Mouse (Mus musculus) megakaryocyte, embryonic 14.5 days (primary cell): Measurements from ENCODE around the gene Fam193b. TPM values are rescaled to one million over a fixed set of nuclear protein-coding genes. Genes with fewer than 3 reads are reported as not detected.

ENCODE experiments used
- H3K27me3 ChIP-seq: replicated peaks from 2 replicates; pipeline ENCODE3; 2012; ENCODE audit warnings: inconsistent platforms
- H3K36me3 ChIP-seq: replicated peaks from 2 replicates; pipeline ENCODE3; 2012; ENCODE audit warnings: low read length, inconsistent platforms, mixed read lengths
- H3K4me1 ChIP-seq: 2 replicates; pipeline ENCODE4 v1.6.1; 2012; ENCODE audit warnings: inconsistent platforms
- H3K4me3 ChIP-seq: replicated peaks from 2 replicates; pipeline ENCODE3; 2012; ENCODE audit warnings: moderate library complexity, mild to moderate bottlenecking, inconsistent platforms
- H3K9me3 ChIP-seq: 2 replicates; pipeline ENCODE4 v1.6.1; 2012; ENCODE audit warnings: inconsistent platforms
- FLI1 ChIP-seq: IDR thresholded peaks from 2 replicates; pipeline ENCODE4 v1.6.1; 2012; ENCODE audit warnings: low read length, inconsistent platforms, mixed read lengths
- GATA1 ChIP-seq: IDR thresholded peaks from 3 replicates; pipeline ENCODE4 v1.6.1; 2012; ENCODE audit warnings: mixed read lengths, low read length, inconsistent platforms, borderline replicate concordance
- polyA plus RNA-seq: library from polyadenylated mRNA; stranded (reverse); fragments of >175 nt; gene quantifications from 2 replicates; pipeline ENCODE4 v1.2.3, GENCODE M21; 2012; ENCODE audit warnings: low replicate concordance; ENCODE audit not compliant: insufficient read depth

The Fam193b gene
- polyA plus RNA-seq, 1 experiment: 64.4 TPM

DNA sequence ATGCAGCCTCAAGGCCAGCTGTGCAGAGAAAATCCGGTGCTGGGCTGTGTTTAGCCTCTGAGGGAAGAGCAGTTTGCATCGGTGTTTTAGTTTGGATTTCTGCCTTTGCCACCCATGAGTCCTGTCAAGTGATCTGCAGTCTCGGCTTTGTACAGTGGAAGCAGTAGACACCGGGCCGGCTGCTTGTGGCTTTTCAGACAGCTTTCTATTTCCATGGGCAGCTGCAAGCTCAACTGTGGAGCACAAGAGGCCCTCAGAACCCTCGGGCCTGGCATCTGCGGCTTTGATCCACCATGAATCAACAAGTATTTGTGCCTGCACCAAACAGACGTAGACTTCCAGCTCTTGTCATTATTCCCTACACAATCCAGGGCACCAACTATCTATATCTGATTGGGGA lies 68.5 kb downstream of the Fam193b start:
- H3K9me3 ChIP-seq: no peaks in the 10 kb centered on the region
- no peak for TF ChIP-seq FLI1
- TF ChIP-seq GATA1: no peak
- H3K36me3 ChIP-seq: peaks cover 100% of the 10 kb centered on the region
- no peak overlapping the region for H3K4me3 ChIP-seq
- H3K27me3 ChIP-seq: no peaks in the 10 kb centered on the region
- H3K4me1 ChIP-seq: peaks cover 66% of the 10 kb centered on the region

DNA sequence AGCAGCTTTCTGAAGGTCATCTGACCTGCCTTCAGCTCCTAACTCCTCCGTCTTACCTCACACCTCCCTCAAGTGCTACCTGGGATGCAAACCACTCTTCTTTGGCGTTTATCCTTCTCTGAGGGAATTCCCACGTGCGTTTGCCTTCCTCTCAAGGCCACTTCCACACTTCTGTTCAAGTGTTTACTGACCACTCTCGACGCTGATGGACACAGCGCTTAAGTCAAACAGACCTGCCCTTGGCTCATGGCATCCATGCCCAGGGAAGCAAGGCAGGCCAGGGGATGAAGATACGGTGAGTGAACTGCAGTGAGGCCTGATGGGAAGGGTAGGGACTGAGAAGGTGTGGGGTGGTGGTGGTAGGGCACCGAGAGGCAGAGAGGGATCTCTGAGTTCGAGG lies 70.3 kb downstream of the Fam193b start:
- Histone ChIP-seq H3K27me3 (no peaks in the 10 kb centered on the region), H3K4me1 (peaks cover 51% of the 10 kb centered on the region), H3K9me3 (no peaks in the 10 kb centered on the region), H3K4me3 (no peak overlapping the region), H3K36me3 (peaks cover 99% of the 10 kb centered on the region)
- TF ChIP-seq FLI1 (no peak), GATA1 (no peak)

DNA sequence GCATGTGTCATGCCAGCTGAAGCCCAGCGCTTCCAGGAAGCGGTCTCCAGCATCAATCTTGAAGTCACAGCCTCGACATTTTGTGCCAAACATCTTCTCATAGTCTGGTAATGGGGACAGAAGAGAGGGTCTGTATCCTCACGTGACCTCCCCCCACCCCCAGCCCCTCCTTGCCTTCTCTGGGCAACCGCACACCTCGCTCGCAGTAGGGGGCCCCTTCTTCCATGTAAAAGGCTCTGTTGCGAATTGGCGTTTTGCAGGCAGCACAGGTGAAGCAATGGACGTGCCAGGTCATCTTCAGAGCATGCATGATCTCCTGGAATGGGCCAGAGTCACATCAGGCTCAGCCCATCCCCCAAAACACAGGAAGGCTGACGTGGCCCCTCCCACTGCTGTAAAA lies 72.0 kb downstream of the Fam193b start:
- peaks cover 6% of the 10 kb centered on the region for H3K27me3 ChIP-seq
- TF ChIP-seq FLI1: no peak
- no peak for TF ChIP-seq GATA1
- peaks cover 49% of the 10 kb centered on the region for H3K4me1 ChIP-seq
- H3K9me3 ChIP-seq: no peaks in the 10 kb centered on the region
- no peak overlapping the region for H3K4me3 ChIP-seq
- H3K36me3 ChIP-seq: peaks cover 82% of the 10 kb centered on the region

DNA sequence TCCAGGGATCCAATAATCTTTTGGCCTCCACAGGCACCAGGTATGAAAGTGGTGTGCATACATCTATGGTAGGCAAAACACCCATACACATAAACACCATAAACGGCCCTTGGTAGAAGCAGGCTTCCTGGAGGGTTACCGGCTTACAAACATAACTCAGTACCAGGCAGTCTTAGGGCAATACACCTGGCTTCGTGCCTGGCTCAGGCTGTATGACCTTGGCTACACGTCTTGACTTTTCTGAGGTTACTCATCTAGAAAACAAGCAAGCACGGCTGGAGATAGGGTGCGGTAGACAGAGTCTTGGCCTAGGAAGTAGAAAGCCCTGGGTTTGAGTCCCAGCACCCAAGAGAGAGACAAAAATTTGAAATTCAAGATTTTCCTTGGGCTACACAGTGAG lies 74.3 kb downstream of the Fam193b start:
- Histone ChIP-seq H3K36me3 (peaks cover 60% of the 10 kb centered on the region), H3K4me3 (no peak overlapping the region), H3K9me3 (no peaks in the 10 kb centered on the region), H3K27me3 (peaks cover 21% of the 10 kb centered on the region), H3K4me1 (peaks cover 38% of the 10 kb centered on the region)
- no peak for TF ChIP-seq GATA1
- TF ChIP-seq FLI1: no peak

DNA sequence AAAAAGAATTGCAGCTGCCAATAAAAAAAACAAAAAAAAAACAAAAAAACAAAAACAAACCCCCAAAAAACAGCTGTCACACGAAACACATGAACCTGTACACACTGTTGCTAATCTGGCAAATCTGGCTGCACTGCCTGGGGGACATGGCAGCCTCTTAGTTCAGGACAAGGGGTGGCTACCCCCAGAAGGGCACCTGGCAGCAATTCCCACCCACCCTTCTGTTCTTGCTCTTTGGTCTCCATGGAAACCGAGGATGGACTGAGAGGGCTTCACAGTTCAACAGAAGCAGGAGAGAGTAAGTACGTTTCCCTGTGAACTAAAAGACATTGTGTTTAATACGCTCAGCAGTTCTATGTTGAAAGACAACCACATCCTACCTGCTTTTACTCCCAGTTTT lies 75.2 kb downstream of the Fam193b start:
- Histone ChIP-seq H3K4me3 (no peak overlapping the region), H3K4me1 (peaks cover 37% of the 10 kb centered on the region), H3K9me3 (no peaks in the 10 kb centered on the region), H3K27me3 (peaks cover 27% of the 10 kb centered on the region), H3K36me3 (peaks cover 50% of the 10 kb centered on the region)
- TF ChIP-seq FLI1: no peak
- no peak for TF ChIP-seq GATA1

DNA sequence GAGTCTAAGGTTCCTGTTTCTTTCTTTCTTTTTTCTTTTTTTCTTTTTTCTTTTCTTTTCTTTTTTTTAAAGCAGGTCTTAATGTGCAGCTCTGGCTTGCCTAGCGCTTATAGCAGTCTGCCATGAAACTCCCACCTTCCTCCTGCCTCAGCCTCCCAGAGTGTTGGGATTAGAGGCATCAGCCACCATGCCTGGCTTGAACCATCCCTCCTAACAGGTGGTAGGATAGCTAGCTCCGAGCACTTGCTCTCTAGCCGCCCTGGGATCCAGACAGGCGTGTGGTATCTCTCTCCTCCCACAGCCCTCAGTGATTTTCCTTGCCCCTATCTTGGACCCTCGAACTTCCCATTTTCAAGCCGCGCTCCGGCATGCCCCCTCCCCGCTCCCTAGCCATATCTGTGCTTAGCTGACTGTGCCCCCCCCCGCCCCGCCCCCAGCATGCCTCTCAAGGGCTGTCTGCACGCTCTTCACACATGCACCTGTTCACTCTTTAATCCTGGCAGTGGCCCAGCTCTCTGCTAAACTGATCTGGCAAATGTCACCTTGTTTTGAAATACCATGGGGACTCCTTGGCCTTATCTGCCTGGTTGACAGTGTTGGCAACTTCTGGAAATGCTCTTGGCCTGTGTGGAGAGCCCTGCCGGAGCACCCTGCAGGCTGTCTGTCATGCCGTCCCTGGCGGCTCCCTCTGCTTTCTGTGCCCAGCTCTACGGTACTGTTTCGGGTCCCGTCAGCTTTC lies 75.9 kb downstream of the Fam193b start:
- H3K4me3 ChIP-seq: no peak overlapping the region
- no peaks in the 10 kb centered on the region for H3K9me3 ChIP-seq
- H3K27me3 ChIP-seq: peaks cover 27% of the 10 kb centered on the region
- H3K4me1 ChIP-seq: peaks cover 33% of the 10 kb centered on the region
- TF ChIP-seq FLI1: no peak
- no peak for TF ChIP-seq GATA1
- peaks cover 44% of the 10 kb centered on the region for H3K36me3 ChIP-seq

DNA sequence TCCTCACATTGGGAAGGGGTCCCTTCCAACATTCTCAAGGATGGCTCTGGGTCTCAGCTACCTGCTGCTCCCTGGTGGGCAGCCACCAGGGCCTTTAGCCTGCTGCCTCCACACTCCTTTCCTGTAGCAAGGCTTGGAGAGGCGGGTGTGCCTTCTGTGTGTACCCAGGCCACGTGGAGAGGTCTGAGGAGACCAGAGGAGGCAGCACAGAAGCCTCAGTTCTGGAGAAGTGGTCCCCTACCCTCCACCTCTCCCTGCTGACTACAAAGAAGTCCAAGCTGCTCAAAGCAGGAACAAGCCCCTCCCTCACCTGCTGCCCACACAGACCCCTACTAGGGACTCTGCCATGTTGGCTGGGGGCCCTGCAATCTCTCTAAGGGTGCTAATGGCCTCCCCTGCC lies 76.7 kb downstream of the Fam193b start:
- TF ChIP-seq GATA1 (no peak), FLI1 (no peak)
- H3K27me3 ChIP-seq: peaks cover 32% of the 10 kb centered on the region
- H3K36me3 ChIP-seq: peaks cover 36% of the 10 kb centered on the region
- H3K9me3 ChIP-seq: peaks cover 5% of the 10 kb centered on the region
- H3K4me3 ChIP-seq: no peak overlapping the region
- H3K4me1 ChIP-seq: peaks cover 33% of the 10 kb centered on the region

Other genes with a start within 250 kb of the Fam193b start
- 23.5 and 94.6 TPM in 2 replicates for gene Rab24, start 249.2 kb downstream of the Fam193b start, polyA plus RNA-seq
- gene Mxd3, start 241.3 kb downstream of the Fam193b start, polyA plus RNA-seq: 5.7 TPM in 1 of 2 replicates, not detected in the other
- gene Lman2, start 208.3 kb downstream of the Fam193b start, polyA plus RNA-seq: 59.9 and 62.1 TPM in 2 replicates
- gene Rgs14, start 201.4 kb downstream of the Fam193b start, polyA plus RNA-seq: 6.2 and 8.4 TPM in 2 replicates
- not detected in 2 replicates for gene Slc34a1, start 172.9 kb downstream of the Fam193b start, polyA plus RNA-seq
- not detected in 2 replicates for gene Pfn3, start 155.9 kb downstream of the Fam193b start, polyA plus RNA-seq
- gene F12, start 144.3 kb downstream of the Fam193b start, polyA plus RNA-seq: 0.54 TPM in 1 of 2 replicates, not detected in the other
- gene Grk6, start 126.0 kb downstream of the Fam193b start, polyA plus RNA-seq: 33.8 and 54.2 TPM in 2 replicates
- gene Prr7, start 106.9 kb downstream of the Fam193b start, polyA plus RNA-seq: 5.3 and 21.1 TPM in 2 replicates
- 1.8 and 5.0 TPM in 2 replicates for gene Dbn1, start 83.0 kb downstream of the Fam193b start, polyA plus RNA-seq
- 681 and 731 TPM in 2 replicates for gene Pdlim7, start 57.4 kb downstream of the Fam193b start, polyA plus RNA-seq
- 35.5 and 98.6 TPM in 2 replicates for gene Dok3, start 41.8 kb downstream of the Fam193b start, polyA plus RNA-seq
- gene Ddx41, start 34.5 kb downstream of the Fam193b start, polyA plus RNA-seq: 49.7 and 52.6 TPM in 2 replicates
- gene Tmed9, start 2.6 kb upstream of the Fam193b start, polyA plus RNA-seq: 209 and 240 TPM in 2 replicates
- 11.6 and 13.8 TPM in 2 replicates for gene B4galt7, start 28.8 kb upstream of the Fam193b start, polyA plus RNA-seq
- 12.6 and 59.7 TPM in 2 replicates for gene Caml, start 51.9 kb upstream of the Fam193b start, polyA plus RNA-seq
- gene Ddx46, start 63.9 kb upstream of the Fam193b start, polyA plus RNA-seq: 5.4 and 12.8 TPM in 2 replicates
- gene B230219D22Rik, start 122.0 kb upstream of the Fam193b start, polyA plus RNA-seq: 1.5 and 4.6 TPM in 2 replicates
- 7.6 and 23.2 TPM in 2 replicates for gene Txndc15, start 143.5 kb upstream of the Fam193b start, polyA plus RNA-seq
- 22.4 and 78.2 TPM in 2 replicates for gene Pcbd2, start 156.2 kb upstream of the Fam193b start, polyA plus RNA-seq
- not detected in 2 replicates for gene Catsper3, start 213.4 kb upstream of the Fam193b start, polyA plus RNA-seq